Mouse (Mus musculus): ENCODE measurements around the gene Nup133.
"Not testable (repeated sequence)": the region's sequence is repeated elsewhere in the genome, so short reads cannot be mapped to it uniquely, and the experiment has no call there.

The Nup133 gene

GRCm38 (mm10) chr8:123948942-123949685 is at the start of gene Nup133:
Gene Nup133 (minus strand): TSS chr8:123949265.
- DNase-seq, result peak; percentile 99

- no peak for DNase-seq
These were observed 44.9 kb upstream of the Nup133 start for GRCm38 (mm10) chr8:123993997-123994396.

GRCm38 (mm10) chr8:123993597-123993996 is 44.5 kb upstream of the Nup133 start:
- no peak for DNase-seq

GRCm38 (mm10) chr8:123992587-123992986 is 43.5 kb upstream of the Nup133 start:
- no peak for DNase-seq

DNA sequence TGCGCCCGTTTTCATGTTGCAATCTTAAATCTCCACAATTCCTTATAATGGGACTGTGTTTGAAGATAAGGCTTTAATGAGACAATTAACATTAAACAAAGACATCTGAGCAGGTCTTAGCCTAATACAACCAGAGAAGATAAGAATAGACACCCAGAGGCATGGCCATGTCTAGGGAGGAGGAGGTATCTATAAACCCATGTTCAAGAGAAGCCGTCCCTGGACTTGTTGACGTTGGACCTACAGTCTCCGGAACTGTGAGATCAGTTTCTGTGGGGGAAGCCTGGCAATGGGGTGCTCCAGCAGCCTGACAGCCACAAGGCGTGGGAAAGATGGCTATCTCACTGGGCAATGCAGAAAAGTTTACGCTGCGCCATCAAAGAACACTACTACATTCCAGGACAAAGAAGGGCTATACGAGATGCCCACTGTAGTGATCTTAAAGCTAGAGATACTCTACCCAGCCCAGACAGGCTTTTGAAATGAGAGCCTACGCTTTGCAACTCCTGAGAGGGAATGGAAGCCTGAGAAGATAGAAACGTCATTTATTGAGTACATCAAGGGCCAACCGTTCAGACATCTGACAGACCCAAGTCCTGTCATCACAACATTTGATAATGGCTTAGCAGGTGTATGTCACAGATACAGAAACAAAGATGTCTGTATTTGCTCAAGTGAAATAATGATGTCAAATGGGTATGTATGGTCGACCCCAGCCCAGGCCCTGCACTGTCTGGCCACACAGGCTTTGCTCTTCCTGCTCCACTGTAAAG is 41.4 kb upstream of the Nup133 start:
- no peak for DNase-seq

GRCm38 (mm10) chr8:123989128-123989527 is 40.1 kb upstream of the Nup133 start:
- no peak for DNase-seq

- DNase-seq, result no peak
These were observed 39.6 kb upstream of the Nup133 start for GRCm38 (mm10) chr8:123988605-123989038.

GRCm38 (mm10) chr8:123982826-123983400 is 33.8 kb upstream of the Nup133 start, which contains the start of gene Abcb10:
Gene Abcb10 (minus strand): TSS chr8:123983122.
- DNase-seq, result peak; percentile 88

DNA sequence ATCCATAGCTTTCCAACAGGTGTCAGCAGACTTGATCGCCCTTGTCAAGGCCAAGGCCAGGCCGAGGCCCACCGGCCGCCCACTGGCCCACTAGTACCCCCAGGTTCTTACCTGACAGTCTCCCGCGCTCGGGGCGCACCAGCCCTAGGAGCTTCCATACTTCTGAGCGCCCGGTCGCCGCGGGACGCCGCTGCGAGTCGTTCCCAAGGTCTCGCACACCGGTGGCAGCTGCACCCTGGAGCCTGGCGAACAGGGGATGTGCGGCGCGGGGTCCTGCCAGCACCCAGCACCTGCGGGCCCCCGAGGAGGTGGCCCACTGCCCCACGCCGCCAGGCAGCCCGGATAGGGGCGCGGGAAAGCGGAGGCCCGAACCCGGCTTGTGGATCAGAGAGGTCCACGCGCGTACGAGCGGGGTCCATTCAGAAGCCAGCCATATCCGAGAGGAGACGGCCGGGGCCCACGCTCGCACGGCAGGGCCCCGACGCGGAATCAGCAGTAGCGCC is 33.3 kb upstream of the Nup133 start:
- peak; percentile 44 for DNase-seq

GRCm38 (mm10) chr8:123981674-123982073 is 32.6 kb upstream of the Nup133 start:
- DNase-seq, result no peak

DNA sequence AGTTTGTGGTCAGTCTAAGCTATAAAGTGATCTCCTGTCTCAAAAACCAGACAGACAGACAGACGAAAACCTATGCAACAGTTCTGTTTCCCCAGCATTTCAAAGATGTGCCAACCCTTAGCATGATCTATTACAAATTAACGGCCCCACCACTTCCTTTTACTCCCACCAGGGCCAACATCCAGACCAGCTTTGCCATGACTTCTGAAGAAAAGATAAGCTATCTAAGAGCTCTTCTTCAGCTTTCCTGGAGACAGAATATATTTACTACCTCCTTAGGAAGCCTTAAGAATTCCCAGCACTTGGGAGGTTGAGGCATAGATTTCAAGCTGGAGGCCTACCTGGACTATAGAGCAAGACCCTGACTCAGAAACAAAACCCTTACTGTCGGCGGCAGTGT is 31.2 kb upstream of the Nup133 start:
- DNase-seq, result no peak

- no peak for DNase-seq
These were observed 29.9 kb upstream of the Nup133 start for GRCm38 (mm10) chr8:123978926-123979325.

- DNase-seq, result no peak
These were observed 29.2 kb upstream of the Nup133 start for GRCm38 (mm10) chr8:123978166-123978838.

- DNase-seq, result no peak
These were observed 28.4 kb upstream of the Nup133 start for GRCm38 (mm10) chr8:123977499-123977898.

- DNase-seq, result no peak
These were observed 24.4 kb upstream of the Nup133 start for GRCm38 (mm10) chr8:123973495-123973894.

- DNase-seq, result no peak
These were observed 17.8 kb upstream of the Nup133 start for GRCm38 (mm10) chr8:123966896-123967295.

DNA sequence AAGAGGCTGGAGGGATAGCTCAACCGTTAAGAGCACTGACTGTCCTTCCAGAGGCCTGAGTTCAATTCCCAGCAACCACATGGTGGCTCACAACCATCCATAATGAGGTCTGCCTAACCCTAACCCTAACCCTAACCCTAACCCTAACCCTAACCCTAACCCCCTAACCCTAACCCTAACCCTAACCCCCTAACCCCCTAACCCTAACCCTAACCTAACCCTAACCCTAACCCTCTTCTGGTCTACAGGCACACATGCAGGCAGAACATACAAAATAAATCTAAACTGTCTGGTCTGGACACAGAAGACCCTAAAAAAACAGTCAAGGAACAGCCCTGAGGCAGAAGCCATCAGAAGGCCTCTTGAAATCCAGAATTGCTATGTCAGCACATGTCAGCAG is 12.3 kb upstream of the Nup133 start:
- DNase-seq, result no peak

DNA sequence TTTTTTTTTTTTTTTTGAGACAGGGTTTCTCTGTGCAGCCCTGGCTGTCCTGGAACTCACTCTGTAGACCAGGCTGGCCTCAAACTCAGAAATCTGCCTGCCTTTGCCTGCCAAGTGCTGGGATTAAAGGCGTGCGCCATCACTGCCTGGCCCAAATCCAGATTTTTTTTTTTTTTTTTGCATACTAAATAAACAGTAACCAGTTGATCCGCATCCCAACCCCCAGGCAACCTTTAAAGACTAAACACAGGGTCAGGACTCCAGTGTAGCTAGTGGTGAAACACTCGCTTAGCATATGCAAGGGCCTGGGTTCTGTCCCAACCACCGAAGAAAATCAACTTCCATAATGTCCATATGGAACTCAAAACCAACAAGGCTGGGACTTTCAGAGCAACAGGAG is 11.5 kb upstream of the Nup133 start:
- DNase-seq, result not testable (repeated sequence)

- no peak for DNase-seq
These were observed 11.0 kb upstream of the Nup133 start for GRCm38 (mm10) chr8:123960056-123960455.

DNA sequence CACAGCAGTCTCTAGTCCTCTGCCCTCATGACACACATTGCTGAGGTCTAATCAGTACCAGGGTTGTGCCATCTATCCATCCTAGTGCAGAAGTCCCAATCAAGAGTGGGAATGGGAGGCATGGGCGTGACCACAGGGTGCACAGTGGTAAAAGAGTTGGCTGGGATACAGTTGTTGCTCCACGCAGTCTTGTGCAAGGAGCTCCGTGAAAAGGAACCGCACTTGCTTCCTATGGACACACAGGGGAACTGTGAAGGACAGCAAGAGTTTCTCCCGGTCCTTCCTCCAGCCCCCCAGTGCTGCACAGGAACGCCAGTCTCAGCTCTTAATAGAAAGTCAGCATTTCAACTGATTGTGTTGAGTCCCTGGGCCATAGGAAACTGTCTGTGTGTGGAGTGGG is 10.4 kb upstream of the Nup133 start:
- DNase-seq, result no peak

DNA sequence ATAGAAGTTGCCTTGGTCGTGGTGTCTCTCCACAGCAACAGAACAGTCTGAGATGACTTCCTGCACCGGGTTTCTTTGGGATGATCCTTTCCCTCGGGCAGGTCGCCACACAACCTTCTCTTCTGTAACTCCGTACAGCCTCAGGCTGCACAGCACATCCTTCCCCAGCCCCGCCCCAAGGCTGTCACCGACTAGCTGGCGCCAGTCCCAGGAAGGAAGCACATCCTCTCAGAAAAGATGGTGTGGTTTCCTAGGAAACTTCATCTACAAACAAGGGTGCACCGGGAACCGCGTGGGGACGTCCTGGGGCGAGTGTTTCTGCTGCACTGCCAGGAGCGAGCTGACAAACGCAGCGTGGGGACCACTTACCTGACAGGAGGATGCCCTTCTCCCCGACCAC is 9.1 kb upstream of the Nup133 start:
- DNase-seq, result no peak

DNA sequence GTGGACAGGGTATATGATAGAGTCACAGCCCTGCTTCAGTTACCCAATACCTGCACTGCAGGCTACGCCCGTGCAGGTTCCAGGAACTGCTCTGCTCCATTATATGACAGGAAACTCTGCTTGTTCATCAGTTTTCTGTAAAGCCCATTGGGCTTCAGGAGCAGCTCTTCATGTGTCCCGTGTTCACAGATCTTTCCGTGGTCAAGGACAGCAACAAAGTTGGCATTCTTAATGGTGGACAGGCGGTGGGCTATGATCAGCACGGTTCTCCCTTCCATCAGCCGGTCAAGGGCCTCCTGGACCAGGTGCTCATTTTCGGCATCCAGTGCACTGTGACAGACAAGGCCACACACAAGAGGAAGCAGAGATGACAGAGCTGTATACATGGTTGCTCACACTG is 5.2 kb upstream of the Nup133 start:
- no peak for DNase-seq

GRCm38 (mm10) chr8:123953686-123954085 is 4.6 kb upstream of the Nup133 start:
- no peak for DNase-seq

Measured in cerebellum, adult 11 months (tissue).